Mouse (Mus musculus): ENCODE data around the gene Hao1.

DNA sequence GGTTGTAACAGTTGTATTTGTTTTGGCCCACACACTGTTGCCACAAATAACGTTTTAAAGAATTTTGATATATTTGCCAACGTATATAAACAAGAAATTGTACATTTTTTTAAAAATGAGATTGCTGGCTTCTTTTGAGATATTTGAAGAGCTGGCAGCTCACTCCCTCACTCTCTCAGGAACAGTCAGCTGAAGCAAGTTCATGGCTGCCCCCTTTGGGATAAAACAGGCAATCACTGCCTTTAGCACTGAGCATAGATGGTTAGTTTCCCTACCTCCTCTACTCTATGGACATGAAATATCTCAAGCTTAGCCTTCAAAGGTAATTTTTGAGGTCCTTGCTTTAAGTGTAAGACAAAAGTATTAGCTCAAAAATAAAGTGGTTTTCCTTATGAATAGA lies 10.7 kb downstream of the Hao1 start:
- TF ChIP-seq POLR2A (IDR thresholded peaks at IDR 0.05; ENCODE audit: insufficient read depth, low read depth, low read length) (no peak), CTCF (IDR thresholded peaks at IDR 0.05; ENCODE audit: insufficient read depth, low read depth, low read length) (no peak)

All from olfactory bulb, adult 2 months (tissue).